Mouse (Mus musculus) adrenal gland, adult 18-20 months (tissue): ENCODE measurements around the gene Ssu72. TPM values are rescaled to one million over a fixed set of nuclear protein-coding genes. Genes with fewer than 3 reads are reported as not detected.
A peak's percentile ranks its signal among the peaks of the same experiment; 100 is the strongest.
"Not testable (repeated sequence)": the region's sequence is repeated elsewhere in the genome, so short reads cannot be mapped to it uniquely, and the experiment has no call there.

ENCODE experiments used
- DNase-seq, 2 experiments: peaks; one replicate each; pipeline ENCODE4 v3.0.0; 2021 to 2022; ENCODE audit warnings: low spot score in 2 of 2
- total RNA-seq, 2 experiments: library from RNA; stranded (reverse); gene quantifications; 1 replicate in 1 of 2; 2 replicates in 1 of 2; pipeline ENCODE4 v1.2.3; 2021

Gene Ssu72
- total RNA-seq, 2 experiments from 2014 or later: 92.0 to 105 TPM

DNA sequence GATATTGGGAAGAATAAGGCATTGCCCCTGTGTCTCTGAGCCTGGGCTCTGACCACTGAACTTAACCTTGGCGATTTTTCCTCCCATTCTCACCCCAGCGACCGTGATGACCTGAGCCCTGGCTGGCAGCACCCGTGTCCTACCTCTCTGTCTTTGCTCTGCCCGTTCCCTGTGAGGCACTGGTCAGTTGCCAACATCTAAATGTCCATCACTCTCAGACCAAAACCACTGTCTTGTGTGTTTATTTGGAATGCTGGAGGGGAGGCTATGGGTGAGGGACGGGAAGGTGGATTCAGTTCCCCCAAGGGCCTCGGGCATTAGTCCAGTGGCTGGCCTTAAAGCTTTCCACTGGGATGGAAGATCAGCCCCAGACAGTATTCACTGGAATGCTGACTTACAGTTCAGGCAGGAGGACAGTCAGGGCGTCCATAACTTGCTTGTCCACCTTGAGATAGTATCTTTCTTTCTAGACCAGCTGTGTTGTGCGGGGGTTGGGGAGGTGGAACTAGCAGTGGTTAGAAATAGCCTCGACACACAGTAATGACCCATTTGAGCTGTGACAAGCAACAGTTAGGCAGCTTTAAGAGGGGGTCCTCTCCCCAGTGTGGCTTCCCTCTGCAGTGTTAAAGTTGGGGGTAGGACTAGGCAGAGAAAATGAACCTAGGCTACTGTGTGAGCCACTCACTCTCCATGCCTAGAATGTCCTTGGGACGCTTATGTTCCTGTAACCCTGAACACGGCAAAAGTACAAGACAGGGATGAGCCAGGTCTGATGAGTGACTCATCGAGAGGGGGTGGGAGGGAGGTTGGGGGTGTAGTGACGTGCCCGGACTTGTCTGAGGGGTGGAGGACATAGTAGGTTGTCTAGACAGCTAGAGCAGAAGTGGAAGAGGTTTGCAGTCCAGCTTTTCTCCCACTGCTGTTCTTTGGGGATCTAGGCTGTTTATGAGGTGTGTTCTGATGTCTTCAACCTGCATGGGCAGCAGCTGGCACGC, 8.0 kb upstream of the Ssu72 start:
- DNase-seq: peak in 1 of 2 experiments; percentile 35

DNA sequence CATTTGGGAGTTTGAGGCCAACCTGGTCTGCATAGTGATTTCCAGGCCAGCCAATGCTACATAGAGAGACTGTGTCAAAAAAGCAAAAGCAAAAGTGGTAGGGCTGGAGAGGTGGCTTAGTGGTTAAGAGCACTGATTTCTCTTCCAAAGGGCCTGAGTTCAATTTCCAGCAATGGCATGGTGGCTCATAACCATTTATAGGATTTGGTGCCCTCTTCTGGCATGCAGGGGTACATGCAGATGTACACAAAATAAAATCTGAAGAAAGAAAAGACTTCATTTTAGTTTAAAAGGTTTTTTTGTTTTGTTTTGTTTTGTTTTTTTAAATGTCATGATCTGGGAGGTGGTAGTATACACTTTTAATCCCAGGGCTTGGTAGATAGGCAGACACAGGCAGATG, 4.2 kb upstream of the Ssu72 start:
- no peak for DNase-seq

DNA sequence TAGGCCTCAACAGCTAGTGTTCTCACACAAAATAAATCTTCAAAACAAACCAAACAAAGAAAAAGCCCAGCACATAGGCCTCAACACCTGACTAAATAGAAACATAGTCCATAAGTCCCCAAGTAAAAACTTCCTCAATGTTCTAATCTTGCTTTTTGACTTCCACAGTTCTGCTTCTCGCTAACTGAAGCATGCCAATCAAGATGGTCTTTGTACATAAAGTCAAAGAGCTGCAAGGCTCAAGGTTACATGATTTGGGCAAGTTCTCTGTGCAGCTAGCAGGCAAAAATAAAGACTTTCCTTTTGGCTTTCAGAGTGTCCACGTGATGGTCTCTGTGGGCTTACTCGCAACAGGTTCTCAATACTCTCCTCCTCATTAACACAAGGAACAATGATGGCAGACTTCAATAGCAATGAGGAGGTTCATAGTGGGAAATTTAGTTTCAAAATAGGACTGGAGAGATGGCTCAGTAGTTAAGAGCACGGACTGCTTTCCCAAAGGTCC, 1.1 kb upstream of the Ssu72 start:
- no peak for DNase-seq

DNA sequence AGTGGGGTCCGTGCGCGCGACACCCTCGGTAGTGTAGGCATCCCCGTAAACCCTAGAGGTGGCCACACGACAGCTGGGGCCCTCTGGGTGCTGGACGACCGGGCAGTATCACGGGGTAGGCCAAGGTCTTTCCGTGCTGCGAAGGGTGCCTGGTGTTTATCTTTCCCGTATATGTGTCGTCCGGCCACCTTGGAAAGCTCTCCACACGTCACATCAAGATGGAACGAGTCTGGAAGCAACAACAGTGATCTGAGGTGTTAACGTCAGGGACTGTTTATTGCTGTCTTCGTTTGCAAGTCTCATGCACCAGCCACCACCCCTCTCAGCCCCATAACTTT, 961 bp downstream of the Ssu72 start:
- DNase-seq: no peak

DNA sequence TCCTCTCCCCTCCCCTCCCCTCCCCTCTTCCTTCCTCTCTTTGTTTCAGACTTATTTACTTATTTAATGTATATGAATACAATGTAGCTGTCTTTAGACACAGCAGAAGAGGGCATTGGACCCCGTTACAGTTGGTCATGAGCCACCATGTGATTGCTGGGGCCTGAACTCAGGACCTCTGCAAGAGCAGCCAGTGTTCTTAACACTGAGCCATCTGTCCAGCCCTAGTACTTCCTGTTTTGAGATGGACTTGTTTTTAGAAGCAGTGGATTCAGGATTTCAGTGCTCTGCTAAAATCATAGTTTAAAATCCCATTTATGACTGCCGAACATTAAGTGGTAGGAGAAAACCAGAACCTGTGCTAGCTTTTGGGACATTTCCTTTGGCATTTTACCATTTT, 4.0 kb downstream of the Ssu72 start:
- no peak for DNase-seq

DNA sequence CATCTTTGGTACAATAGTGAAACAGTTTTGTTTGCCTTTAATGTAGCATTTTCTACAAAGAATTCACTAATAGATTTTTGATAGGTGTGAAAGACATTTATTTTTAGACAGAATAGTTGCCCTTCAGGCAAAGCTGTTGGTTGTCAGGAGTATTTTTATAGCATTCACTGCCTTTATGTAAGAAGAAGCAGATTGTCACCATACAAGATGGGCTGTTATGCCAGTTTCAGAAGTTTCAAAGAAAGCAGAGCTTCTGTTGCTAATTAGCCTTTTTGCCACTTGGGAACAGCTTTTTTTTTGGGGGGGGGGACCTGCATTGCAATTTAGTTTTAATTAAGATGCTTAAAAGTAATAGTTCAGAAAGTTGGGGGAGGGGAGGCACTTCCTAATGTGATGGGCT, 4.4 kb downstream of the Ssu72 start:
- DNase-seq: no peak

DNA sequence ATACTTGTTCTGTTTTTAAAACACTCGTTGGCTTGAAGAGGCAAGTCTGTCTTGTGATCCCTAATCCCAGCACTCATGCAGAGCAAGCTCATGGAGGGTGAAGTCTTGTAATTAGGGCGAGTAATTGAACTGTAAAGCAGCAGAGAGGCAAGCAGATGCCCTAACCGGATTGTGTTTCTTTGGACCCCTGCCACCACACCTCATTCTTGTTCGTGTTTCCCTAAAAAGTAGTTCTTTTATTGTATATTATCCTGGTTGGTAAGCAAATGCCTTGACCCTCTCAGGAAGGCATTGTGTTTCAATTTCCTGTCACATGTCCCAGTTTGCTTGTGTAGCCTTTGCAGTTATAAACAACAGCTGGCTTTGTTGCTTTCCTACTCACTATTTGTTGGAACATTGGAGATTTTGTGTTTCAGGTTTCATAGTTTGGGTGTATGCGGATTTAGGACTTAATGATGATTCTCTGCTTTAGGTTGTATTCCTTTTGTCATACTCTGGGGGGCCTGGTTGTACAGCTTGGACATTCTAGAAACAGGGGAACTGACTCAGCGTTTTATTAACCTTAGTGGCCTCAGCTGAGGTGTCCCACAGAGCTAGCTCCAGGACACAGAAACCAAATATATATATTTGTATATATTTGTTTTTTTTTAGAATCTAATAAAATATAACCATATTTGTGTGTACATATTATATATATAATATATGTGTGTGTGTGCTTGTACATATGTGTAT, 6.1 kb downstream of the Ssu72 start:
- DNase-seq: no peak

DNA sequence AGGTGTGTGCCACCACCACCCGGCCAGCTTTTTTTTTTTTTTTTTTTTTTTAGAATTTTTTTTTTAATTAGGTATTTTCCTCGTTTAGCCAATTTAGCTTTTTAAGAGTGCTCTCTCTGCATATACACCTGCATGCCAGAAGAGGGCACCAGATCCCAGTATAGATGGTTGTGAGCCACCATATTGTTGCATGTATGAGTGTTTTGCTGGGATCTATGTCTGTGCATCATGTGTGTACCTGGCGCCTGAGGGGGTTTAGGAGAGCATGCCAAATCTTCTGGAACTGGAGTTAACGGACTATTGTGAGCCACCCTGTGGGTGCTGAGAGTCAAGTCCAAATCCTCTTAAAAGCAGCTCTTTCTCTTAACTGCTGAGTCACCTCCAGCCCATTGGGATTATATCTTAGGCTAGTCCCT, 17.1 kb downstream of the Ssu72 start:
- DNase-seq: no peak

DNA sequence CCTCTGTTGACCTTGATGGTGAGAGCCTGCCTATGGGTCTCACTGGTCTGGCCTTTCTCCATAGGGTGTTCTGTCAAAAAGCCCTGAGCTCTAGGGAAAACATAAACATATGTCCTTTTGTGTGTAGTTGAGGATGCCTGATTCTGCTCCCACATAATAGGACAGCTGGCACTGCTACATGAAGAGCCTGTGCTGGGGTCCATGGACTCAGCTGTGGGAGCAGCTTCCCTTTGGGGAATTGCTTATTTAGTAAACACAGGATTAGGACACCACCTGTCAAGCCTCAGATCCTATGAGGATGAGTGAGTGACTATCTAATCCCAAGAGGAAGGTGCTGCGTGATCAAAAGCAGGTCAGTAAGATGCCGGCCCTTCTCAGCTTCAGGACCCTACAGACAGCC, 23.4 kb downstream of the Ssu72 start:
- DNase-seq: no peak

DNA sequence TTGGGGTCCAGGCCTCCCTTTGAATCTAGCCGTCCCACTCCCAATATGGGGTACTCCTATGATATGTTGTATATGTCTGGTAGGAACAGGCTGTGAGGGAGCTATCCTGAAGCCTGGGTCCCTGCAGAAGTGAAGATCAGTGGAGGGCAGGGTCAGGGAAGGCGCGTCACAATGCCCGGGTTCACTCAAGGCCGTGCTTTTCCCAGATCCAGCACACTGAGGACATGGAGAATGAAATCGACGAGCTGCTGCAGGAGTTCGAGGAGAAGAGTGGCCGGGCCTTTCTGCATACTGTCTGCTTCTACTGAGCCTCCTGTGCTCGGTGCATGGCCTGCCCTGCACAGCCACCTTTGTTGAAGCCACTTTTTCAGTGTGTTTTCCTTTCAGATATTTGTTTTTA, 28.7 kb downstream of the Ssu72 start:
- DNase-seq: no peak

DNA sequence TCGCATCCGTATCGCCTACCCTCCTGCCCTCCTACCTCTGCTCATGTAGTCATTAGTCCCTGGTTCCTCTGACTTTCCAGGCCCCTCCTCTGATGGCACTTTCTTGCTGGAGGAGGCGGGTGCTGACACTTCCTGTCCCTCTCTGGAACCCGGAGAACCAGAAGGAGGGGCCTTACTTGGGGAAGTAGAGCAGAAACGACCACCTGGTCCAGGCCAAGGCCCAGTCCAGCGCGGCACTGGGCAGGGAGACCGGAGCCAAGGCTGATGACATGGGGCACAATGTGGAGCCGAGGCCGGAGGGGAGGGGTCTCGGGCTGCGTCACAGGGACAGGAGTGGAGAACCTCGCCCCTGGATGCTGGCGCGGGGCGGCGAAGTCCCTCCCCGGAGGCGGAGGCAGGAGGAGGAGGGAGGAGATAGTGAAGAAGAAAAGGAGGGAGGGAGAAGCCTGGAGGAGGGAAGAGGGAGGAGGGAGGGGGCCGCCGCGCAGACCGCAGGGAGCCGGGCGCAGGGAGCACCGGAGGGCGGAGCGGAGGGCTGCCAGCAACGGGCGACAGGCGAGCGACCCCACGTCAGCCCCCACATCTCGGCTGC, 29.8 kb downstream of the Ssu72 start, which contains the start of gene Tmem240:
Gene Tmem240 (plus strand): TSS at position 451 of the 592 bp plus-strand sequence.
- DNase-seq: peak; percentile 81 to 85

DNA sequence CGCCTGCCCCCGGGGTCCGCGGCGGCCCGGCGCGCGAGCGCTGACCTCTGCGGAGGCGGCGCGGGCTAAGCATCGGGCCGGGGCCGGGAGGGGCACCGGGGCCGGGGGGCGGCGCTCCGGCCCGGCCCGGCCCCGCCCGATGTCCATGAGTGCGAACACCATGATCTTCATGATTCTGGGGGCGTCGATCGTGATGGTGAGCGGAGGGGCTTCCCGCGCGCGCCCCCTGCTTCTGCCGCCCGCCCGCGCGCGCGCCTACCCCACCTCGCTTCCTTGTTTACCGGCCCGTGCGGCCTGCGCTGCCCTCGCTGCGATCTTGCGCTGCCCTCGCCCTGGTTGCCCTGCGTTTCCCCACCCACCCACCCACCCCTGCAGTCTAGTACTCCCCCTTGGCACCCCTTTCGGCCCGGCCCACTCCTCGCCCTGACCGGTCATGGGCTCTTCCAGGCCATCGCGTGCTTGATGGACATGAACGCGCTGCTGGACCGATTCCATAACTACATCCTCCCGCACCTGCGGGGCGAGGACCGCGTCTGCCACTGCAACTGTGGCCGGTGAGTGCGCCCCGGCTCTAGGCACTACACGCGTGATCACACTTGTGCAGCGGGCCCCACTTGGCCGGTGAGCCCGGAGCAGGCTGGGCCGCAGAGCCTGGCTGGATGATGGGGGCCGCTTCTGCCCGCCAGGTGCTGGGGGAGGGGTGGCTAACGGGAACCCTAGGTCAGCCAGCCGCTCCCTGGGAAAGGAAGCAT, 30.5 kb downstream of the Ssu72 start:
- peak; percentile 26 to 44 for DNase-seq

DNA sequence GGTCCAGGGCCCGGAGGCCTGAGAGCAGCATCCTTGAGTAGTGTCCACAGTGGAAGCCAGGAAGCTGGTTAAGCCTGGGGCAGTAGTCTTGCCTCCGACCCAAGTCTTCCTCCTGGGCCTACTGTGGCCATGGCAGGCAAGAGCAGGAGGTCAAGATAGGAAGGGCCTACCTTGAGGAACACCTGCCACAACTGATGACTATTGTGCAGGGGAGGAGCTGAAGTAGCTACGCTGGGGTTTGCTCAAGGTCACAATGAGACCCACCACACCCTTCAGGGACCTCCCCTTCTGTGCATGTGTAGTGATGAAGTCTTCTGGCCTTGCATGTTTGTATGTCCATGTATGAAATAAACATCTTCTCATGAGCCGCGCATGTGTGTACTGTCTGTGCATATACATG, 31.2 kb downstream of the Ssu72 start:
- no peak for DNase-seq

DNA sequence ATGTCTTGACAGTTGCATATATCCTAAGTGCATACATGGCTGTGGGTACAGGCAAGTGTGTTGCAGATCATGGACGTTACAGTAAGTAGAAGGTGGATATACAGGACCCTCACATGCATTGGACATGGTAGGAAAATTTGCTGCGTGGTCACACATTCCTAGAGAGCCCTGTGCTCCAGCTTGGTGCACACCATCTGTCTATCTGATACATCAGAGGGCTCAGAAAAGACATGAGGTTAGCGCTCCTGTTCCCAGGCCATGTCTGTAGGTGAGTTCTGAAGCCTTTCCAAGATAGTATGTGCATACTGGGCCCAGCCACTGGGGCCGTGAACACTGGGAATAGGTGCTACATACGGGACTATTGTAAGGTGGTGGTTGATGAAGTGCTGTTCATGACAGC, 31.8 kb downstream of the Ssu72 start:
- no peak for DNase-seq

DNA sequence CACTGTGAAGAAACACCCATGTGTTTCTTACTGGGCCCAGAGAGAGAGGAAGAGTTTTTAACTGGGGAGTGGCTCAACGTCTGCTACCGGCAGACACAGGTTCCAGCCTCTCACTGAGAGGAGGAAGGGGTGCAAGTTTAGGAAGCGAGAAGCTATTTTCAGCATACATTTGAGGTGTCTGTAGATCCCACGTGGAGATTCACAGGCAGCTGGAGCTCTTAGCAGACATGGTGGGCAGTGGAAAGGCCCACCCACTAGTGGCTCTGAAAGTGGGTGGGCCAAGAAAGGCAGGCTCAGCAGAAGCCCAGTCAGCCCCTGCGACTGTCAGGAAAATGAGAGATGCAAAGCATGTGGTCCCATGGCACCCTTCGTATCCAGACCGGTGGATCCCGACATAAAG, 33.7 kb downstream of the Ssu72 start:
- DNase-seq: no peak

DNA sequence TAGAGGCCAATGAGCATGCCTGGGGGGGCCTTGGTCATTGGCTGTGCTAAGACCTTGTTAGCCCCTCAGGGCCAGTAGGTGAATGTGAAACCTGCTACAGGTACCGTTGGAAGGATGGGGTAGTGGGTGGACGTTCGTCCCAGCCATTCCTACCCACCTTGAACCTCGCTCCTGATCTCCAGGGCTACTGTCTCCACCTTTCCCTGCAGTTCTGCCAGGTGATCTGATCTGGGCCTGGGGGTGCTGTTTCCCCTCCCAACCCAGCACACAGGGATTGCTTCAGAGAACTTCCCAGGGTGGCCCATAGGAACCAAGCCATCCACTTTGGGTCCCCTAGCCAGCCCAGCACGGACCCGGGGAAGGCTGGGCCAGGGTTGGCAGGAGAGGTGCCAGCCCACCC, 34.6 kb downstream of the Ssu72 start:
- no peak for DNase-seq

DNA sequence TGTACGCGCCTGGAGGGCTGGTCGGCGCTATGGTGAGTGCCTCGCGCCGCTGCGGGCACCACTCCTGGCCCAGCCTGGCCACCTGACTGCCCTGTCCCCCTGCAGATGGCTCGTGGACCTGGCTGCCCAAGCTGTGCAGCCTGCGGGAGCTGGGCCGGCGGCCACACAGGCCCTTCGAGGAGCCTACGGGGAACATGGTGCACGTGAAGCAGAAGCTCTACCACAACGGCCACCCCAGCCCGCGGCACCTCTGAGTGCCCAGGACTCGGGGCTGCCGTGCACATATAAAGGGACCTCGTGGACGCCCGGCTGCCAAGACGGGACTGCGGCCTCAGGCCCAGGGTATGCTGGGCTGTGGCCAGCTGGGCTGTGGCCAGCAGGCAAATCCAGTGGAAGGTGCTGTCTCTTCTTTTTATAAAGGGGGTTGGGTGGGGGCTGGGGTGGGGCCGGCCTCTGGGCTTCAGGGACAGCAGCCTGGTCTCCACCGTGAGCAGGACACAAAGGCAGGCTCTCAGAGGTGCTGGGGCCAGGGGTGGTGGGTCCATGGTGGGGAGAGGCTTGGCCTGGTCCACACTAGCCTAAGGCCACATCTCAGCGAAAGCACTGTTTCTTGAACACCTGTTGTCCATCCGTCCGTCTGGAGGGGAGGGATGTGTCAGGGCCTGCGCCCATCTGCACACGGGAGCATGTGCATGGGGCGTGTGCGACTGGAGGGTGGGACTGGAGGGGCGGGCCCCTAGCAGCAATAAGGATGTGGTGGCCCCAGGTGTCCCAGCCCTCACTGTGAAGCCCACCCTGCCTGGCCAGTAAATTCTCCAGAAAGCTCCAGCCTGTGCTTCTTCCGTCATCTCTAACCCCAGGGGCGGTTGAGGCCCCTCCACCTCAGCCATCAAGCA, 35.4 kb downstream of the Ssu72 start:
- no peak for DNase-seq

DNA sequence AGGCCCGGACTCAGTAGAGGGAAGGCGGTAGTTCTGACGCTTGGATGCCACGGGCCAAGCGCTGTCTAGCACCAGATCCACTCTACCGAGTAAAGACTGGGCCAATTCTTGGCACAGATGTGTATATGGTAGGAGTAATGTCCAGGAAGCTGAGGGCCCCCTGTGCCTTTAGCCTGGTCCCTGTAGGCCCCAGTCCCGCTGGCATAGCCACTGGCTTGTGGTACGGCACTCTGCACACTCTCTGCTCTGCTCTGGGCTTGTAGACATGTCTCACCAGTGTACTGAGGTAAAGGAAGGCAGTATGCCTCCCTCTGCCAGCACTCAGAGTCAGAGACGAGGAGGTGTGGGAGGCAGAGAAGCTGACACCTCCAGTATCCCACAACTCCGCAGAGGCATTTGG, 36.1 kb downstream of the Ssu72 start:
- not testable (repeated sequence) for DNase-seq

DNA sequence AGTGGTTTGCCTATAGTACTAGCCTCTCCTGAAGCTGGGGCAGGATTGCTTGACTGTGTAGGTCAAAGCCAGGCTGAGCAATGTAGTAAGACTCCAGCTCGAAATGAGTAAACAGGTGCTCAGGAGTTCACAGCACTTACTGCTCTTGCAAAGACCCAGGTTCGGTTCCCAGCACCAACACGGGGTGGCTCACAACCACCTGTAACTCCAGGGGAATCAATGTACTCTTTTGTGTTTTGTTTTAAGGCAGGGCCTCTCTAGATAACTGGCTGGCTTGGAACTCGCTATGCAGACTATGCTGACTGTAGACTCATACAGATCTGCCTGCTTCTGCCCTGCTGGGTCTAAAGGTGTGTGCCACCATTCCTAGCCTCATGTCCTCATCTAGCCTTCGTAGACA, 38.1 kb downstream of the Ssu72 start:
- DNase-seq: no peak

DNA sequence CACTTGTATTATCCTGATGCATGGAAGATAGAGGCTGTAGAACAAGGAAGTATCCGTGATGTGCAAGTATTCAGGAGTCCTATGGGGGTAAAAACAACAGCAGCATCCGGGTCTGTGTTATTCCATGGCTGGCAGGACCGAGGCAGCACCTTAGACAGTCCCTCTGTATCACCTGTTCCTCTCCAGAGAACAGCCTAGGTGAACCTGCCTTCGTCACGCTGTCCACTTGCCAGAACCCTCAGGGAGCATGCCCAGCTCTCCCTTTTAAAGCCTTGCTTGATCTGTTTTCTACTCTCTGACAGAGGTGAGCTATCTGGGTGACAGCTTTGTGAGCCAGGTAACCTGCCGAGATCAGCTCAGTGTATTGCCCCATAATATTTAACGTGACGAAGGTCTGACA, 39.9 kb downstream of the Ssu72 start:
- no peak for DNase-seq
